Mouse (Mus musculus) retina, postnatal 1 day (tissue): Measurements from ENCODE around the gene S1pr1.

Experiments used
- DNase-seq: peaks from one replicate; pipeline ENCODE4 v3.0.0-alpha.2; 2012

Gene S1pr1

DNA sequence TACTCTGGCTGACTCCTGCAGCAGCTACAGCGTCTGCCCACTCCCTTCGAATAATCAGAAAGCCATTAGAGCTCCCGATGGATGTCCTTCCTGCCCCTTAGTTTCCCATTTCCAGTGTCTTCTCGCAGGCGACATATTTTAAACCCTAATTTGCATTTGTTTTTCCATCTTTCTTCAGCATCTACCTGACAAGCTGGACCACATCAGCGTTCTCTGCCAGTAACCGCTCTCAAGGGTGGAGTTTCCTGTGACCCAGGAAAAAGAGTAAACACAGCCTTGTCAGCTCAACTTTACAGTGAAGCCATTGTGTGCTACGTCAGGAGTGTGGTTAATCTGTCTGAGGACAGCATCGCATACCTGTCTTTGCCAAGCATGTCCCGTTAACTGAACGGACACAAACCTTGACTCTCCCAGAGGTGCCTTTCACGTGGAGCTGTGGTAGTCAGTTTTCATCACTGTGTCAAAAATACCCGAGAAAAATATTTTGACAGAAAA, 41.2 kb downstream of the S1pr1 start:
- no peak for DNase-seq

- DNase-seq: no peak
Observed at GRCm38 (mm10) chr3:115672965-115673662, 41.8 kb downstream of the S1pr1 start.

DNA sequence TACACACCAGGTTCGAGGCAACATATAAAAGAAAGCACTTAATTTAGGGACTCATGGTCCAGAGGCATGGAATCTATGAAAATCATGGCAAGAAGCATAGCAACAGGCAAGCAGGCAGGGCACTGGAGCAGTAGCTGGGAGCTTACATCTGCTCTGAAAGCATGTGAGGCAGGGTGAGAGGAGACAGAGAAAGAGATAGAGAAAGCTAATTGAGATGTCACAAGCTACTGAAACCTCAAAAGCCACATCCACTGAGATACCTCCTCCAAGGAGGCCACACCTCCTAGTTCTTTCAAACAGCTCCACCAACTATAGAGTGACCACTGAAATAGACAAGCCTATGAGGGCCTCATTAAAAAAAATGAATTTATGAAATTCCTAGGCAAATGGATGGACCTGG, 45.6 kb downstream of the S1pr1 start:
- DNase-seq: no peak

DNA sequence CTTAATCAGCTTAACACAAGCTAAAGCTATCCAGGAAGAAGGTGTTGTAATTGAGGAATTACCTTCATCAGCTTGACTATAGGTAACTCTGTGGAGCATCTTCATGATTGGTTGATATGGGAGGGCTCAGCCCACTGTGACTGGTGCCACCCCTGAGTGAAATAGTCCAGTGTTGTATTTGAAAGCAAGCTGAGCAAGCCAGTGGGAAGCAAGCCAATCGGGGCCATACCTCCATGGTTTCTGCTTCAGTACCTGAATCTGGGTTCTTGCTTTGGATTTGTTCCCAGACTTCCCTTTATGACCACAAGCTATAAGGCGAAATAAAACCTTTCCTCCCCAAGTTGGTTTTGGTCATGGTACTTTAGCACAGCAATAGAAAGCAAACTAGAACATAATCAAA, 47.7 kb downstream of the S1pr1 start:
- no peak for DNase-seq

- DNase-seq: no peak
Observed at GRCm38 (mm10) chr3:115666547-115666946, 48.3 kb downstream of the S1pr1 start.

GRCm38 (mm10) chr3:115664497-115664896, 50.4 kb downstream of the S1pr1 start:
- no peak for DNase-seq

DNA sequence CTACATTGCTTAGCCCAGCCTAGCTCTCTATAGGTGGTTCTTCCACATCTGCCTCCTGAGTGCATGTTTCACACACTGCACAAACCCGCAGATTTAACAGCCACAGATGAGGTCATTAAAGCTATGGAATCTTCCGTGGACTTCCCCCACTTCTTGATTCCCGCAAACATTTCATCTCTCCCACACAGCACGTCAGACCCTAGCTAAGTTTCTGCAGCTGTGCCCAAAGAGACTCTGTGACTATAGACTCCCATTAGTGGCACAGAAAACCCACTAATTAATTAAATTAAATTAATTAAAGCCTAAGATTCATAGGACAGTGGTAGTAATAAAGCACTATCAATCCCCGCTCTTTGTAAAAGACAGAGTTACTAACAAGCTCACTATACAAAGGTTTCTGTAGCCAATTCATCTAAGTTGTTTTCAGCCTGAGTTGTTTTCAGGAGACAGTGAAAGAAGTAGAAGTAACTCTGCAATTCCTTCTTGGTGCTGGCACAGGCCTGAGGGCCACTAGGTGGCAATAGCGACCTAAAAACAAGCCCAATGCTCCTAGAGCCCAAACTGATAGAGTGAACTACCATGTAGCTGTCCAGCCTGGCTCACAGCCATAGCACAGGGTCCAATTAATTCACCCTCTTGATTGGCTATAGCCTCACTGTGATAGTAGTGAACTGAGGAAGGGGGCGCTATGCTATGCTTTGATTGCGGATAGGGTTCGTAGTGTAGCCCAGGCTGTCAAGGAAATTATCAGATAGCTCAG, 54.0 kb downstream of the S1pr1 start:
- DNase-seq: peak; percentile 93
